Mouse (Mus musculus) neural tube, embryonic 11.5 days (tissue): ENCODE measurements around the gene Fxyd6. TPM values are rescaled to one million over a fixed set of nuclear protein-coding genes. Genes with fewer than 3 reads are reported as not detected.

Experiments
- ATAC-seq: fragments of 200-750 bp; cut with Nextera tagmentation; 2 replicates; pipeline ENCODE4 v1.8.0; 2017; ENCODE audit warnings: moderate number of reproducible peaks, mild to moderate bottlenecking, moderate TSS enrichment, moderate library complexity; ENCODE audit not compliant: insufficient read depth, low FRiP score, low TSS enrichment
- DNase-seq: peaks from one replicate; pipeline ENCODE4 v3.0.0-alpha.2; 2015; ENCODE audit warnings: low spot score
- H3K27ac ChIP-seq: fragments of 300-500 bp; sonication (generic); 2 replicates; pipeline ENCODE4 v1.5.1; 2014; ENCODE audit warnings: low read depth, mild to moderate bottlenecking, low read length
- H3K27me3 ChIP-seq: fragments of 300-500 bp; sonication (generic); 2 replicates; pipeline ENCODE4 v1.6.1; 2014; ENCODE audit warnings: mild to moderate bottlenecking, low read length, mixed read lengths; ENCODE audit not compliant: control insufficient read depth, insufficient read depth
- H3K36me3 ChIP-seq: fragments of 300-500 bp; sonication (generic); 2 replicates; pipeline ENCODE4 v1.6.1; 2014; ENCODE audit warnings: mild to moderate bottlenecking, low read length, moderate library complexity, mixed read lengths; ENCODE audit not compliant: control insufficient read depth, insufficient read depth
- H3K4me1 ChIP-seq: fragments of 300-500 bp; sonication (generic); 2 replicates; pipeline ENCODE4 v1.6.1; 2014; ENCODE audit warnings: low read length, mixed read lengths; ENCODE audit not compliant: control insufficient read depth, insufficient read depth
- H3K4me2 ChIP-seq: fragments of 300-500 bp; sonication (generic); 2 replicates; pipeline ENCODE4 v1.6.1; 2014; ENCODE audit warnings: low read depth, mild to moderate bottlenecking, moderate library complexity
- H3K4me3 ChIP-seq: fragments of 300-500 bp; sonication (generic); 2 replicates; pipeline ENCODE4 v1.5.1; 2014; ENCODE audit warnings: low read depth, low read length
- H3K9ac ChIP-seq: fragments of 300-500 bp; sonication (generic); 2 replicates; pipeline ENCODE4 v1.6.1; 2014; ENCODE audit warnings: mild to moderate bottlenecking, low read length
- H3K9me3 ChIP-seq: fragments of 300-500 bp; sonication (generic); 2 replicates; pipeline ENCODE4 v1.6.1; 2016; ENCODE audit warnings: low read length; ENCODE audit not compliant: control insufficient read depth
- WGBS: fragments of 180-500 bp; shearing (Covaris S2); extraction: QIAGEN DNeasy Blood & Tissue Kit; methylation state at CpG from one replicate; pipeline ENCODE4 v1.1.7; 2014; 5-methylcytosine and 5-hydroxymethylcytosine counted together
- polyA plus RNA-seq: library from polyadenylated mRNA; unstranded; fragments of >200 nt; fragmentation: Nextera tagmentation; extraction: Ambion mirVana; gene quantifications from 2 replicates; pipeline ENCODE4 v1.2.1, GENCODE M21; 2014

Fxyd6 gene
- polyA plus RNA-seq, 1 experiment from 2014 or later: 109 TPM

DNA sequence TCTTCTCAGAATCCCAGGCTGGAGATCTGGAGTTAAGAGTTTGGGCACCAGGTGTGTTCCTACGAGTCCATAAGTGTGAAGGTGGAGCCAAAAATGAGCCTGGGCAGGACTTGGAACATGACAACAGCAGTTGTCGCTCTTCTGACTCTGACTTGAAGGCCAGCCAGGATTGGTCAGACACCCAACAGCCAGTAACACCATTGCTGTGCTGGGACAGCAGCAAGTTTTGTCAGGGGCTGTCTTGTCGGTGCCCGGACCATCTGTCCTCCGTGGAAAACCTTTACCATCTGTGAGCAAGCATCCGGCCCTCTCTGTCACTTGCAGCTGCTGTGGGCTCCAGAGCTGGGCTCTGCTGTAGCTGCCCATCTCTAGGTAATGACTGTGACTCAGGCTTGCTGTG lies 23.7 kb upstream of the Fxyd6 start:
- 70% methylated on average over 6 of the region's 6 CpGs for WGBS

DNA sequence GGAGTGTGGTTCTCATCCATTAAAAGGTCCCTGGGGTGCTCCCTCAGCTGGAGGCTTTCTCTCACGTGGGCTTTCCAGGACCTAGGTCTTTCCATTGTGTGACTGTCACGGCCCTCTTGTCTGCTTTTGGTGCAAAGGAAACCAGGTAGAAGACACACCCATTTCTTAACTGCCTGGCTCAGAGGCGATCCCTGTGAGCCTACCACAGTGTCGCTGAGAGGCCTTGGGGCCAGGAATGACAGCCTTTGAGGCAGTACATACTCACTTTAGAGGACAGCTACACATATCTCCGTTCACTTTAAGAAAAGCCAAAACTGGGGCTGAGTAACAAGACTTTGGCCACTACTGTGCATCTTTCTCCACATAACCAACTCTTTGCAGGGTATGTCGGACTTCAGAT lies 21.4 kb upstream of the Fxyd6 start:
- DNase-seq: no peak
- 79% methylated on average over 6 of the region's 6 CpGs for WGBS
- Histone ChIP-seq H3K4me2 (no peak overlapping the region), H3K27me3 (no peaks in the 10 kb centered on the region), H3K9ac (no peak overlapping the region), H3K4me1 (no peaks in the 10 kb centered on the region), H3K36me3 (no peaks in the 10 kb centered on the region), H3K4me3 (no peak overlapping the region), H3K27ac (no peak overlapping the region), H3K9me3 (no peaks in the 10 kb centered on the region)
- ATAC-seq: no peak

More for the DNA sequence above, 23.7 kb upstream of the Fxyd6 start:
- DNase-seq (no peak), ATAC-seq (no peak)
- Histone ChIP-seq H3K4me1 (no peaks in the 10 kb centered on the region), H3K36me3 (no peaks in the 10 kb centered on the region), H3K27me3 (no peaks in the 10 kb centered on the region), H3K4me3 (no peak overlapping the region), H3K27ac (no peak overlapping the region), H3K9ac (no peak overlapping the region), H3K4me2 (no peak overlapping the region), H3K9me3 (no peaks in the 10 kb centered on the region)

- Histone ChIP-seq H3K27me3 (no peaks in the 10 kb centered on the region), H3K4me3 (no peak overlapping the region), H3K9ac (no peak overlapping the region), H3K27ac (no peak overlapping the region), H3K36me3 (no peaks in the 10 kb centered on the region), H3K9me3 (no peaks in the 10 kb centered on the region), H3K4me1 (no peaks in the 10 kb centered on the region), H3K4me2 (no peak overlapping the region)
- ATAC-seq (no peak), DNase-seq (no peak)
- WGBS: 14% methylated on average over 4 of the region's 4 CpGs
These were observed 20.8 kb upstream of the Fxyd6 start for GRCm38 (mm10) chr9:45349181-45349580.

DNA sequence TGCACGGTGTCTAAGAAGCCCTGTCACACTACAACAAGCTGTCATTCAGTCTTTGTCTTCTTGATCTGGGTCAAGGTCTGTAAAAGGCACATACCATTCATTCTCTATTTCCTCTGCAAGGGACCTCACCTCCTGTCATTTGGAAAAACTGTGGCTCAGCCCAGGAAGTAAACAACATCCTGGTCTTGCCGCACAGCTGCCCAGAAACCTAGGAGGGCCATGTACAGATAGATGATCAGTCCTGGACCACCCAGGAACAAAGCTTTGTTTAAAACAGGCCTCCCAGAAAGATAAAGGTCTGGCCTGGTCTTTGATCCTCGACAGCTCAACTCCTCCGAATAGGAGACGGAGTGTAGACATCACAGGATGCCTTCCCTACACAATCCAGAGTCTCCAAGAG lies 20.1 kb upstream of the Fxyd6 start:
- Histone ChIP-seq H3K27me3 (no peaks in the 10 kb centered on the region), H3K4me3 (no peak overlapping the region), H3K9me3 (no peaks in the 10 kb centered on the region), H3K4me1 (no peaks in the 10 kb centered on the region), H3K27ac (no peak overlapping the region), H3K4me2 (no peak overlapping the region), H3K36me3 (no peaks in the 10 kb centered on the region), H3K9ac (no peak overlapping the region)
- ATAC-seq (no peak), DNase-seq (no peak)
- WGBS: 40% methylated on average over 5 of the region's 5 CpGs

GRCm38 (mm10) chr9:45355192-45355591 lies 14.8 kb upstream of the Fxyd6 start:
- no peak overlapping the region for H3K9ac ChIP-seq
- H3K4me3 ChIP-seq: no peak overlapping the region
- 82% methylated on average over 2 of the region's 2 CpGs for WGBS
- no peaks in the 10 kb centered on the region for H3K4me1 ChIP-seq
- no peak overlapping the region for H3K27ac ChIP-seq
- DNase-seq: no peak
- no peak overlapping the region for H3K4me2 ChIP-seq
- no peak for ATAC-seq
- H3K36me3 ChIP-seq: no peaks in the 10 kb centered on the region
- no peaks in the 10 kb centered on the region for H3K27me3 ChIP-seq
- no peaks in the 10 kb centered on the region for H3K9me3 ChIP-seq

DNA sequence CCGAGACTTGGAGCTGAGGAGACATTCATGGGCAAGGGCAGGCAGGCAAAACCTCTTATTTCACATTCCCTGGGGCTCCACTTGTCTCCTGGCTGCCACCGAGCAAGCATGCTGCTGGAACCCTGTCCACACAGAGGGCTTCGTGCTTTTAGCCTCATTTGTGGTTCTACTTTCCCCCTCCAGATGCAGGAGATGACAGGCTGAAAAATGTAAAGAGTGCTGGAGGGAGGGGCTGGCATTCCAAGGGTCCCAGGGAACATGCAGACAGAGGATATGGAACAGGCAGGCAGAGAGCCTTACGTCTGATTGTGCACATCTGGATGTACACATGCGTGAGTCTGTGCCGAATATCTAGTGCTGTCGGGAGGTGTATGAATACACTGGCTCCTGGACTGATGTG lies 11.6 kb upstream of the Fxyd6 start:
- Histone ChIP-seq H3K4me2 (no peak overlapping the region), H3K9me3 (no peaks in the 10 kb centered on the region)
- peak; percentile 24 for DNase-seq

GRCm38 (mm10) chr9:45362051-45362461 lies 7.9 kb upstream of the Fxyd6 start:
- H3K27ac ChIP-seq: no peak overlapping the region
- WGBS: 28% methylated on average over 2 of the region's 2 CpGs
- H3K9ac ChIP-seq: no peak overlapping the region

More for the DNA sequence above, 11.6 kb upstream of the Fxyd6 start:
- Histone ChIP-seq H3K27me3 (no peaks in the 10 kb centered on the region), H3K36me3 (no peaks in the 10 kb centered on the region), H3K27ac (no peak overlapping the region), H3K4me3 (no peak overlapping the region), H3K4me1 (no peaks in the 10 kb centered on the region), H3K9ac (no peak overlapping the region)
- WGBS: 57% methylated on average over 7 of the region's 7 CpGs
- ATAC-seq: no peak

DNA sequence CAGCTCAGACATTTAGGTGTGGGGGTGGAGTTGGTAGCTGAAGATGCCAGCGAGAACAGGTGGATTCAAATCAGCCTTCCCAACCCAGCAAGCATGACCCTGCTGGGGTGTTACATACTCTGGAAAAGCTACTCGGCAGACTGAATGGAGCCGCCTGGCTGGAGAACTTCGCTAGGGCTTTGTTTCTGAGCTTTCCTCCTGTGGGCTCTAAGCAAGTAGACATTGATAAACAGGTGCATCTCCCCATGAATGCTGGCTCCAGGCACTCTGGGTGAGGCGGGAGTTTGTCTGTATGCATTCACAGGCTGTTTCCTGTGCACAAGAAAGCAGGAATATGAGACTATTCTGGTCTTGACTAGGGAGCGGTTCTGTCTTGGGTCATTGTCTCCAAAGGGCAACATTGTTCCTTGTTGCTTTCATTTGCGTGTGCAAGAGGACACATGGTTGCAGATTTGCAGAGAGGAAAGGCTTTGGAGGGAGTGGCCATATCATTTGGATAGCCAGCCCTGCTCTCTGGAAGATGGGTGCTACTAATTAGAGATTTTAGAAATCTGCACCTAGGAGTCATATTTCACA lies 6.3 kb upstream of the Fxyd6 start:
- Histone ChIP-seq H3K27me3 (no peaks in the 10 kb centered on the region), H3K36me3 (no peaks in the 10 kb centered on the region), H3K9ac (no peak overlapping the region), H3K4me2 (no peak overlapping the region), H3K4me3 (no peak overlapping the region), H3K4me1 (no peaks in the 10 kb centered on the region), H3K9me3 (no peaks in the 10 kb centered on the region), H3K27ac (no peak overlapping the region)
- 68% methylated on average over 7 of the region's 7 CpGs for WGBS
- ATAC-seq (no peak), DNase-seq (no peak)

More at GRCm38 (mm10) chr9:45362051-45362461, 7.9 kb upstream of the Fxyd6 start:
- Histone ChIP-seq H3K4me2 (no peak overlapping the region), H3K9me3 (no peaks in the 10 kb centered on the region), H3K4me3 (no peak overlapping the region), H3K27me3 (no peaks in the 10 kb centered on the region), H3K4me1 (no peaks in the 10 kb centered on the region), H3K36me3 (no peaks in the 10 kb centered on the region)
- ATAC-seq (no peak), DNase-seq (no peak)

DNA sequence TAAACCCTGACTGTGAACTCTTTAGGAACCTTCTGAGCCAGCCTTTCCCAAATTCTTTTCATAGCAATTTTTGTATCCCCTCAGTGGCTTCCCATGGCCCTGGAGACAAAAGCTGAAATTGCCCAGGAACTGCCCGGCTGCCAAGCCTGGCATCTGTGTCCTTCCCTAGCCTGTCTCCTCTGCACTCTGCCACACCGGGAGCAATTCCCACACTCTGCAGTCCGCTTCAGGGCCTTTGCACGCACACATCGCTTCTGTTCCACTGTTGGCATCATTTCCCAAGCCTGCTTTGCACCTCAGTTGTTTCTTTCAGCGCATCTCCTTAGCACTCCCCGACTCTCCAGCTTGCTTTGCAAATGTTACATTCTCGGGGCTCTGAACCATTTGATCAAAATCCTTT lies 2.3 kb upstream of the Fxyd6 start:
- no peak overlapping the region for H3K27ac ChIP-seq
- H3K27me3 ChIP-seq: no peaks in the 10 kb centered on the region
- H3K4me3 ChIP-seq: no peak overlapping the region
- ATAC-seq (no peak), DNase-seq (no peak)
- H3K9me3 ChIP-seq: no peaks in the 10 kb centered on the region
- H3K4me2 ChIP-seq: no peak overlapping the region
- peaks cover 8% of the 10 kb centered on the region for H3K4me1 ChIP-seq
- H3K9ac ChIP-seq: no peak overlapping the region
- 76% methylated on average over 8 of the region's 8 CpGs for WGBS
- no peaks in the 10 kb centered on the region for H3K36me3 ChIP-seq
